Mouse (Mus musculus) telencephalon, adult 2 months (tissue): ENCODE measurements around the gene Kcnma1.

Experiments
- DNase-seq: peaks from one replicate; pipeline ENCODE4 v3.0.0-alpha.2; 2011; ENCODE audit warnings: low read depth, low spot score

Kcnma1 gene

GRCm38 (mm10) chr14:23357529-23358278, 656.6 kb downstream of the Kcnma1 start:
- DNase-seq: no peak

DNA sequence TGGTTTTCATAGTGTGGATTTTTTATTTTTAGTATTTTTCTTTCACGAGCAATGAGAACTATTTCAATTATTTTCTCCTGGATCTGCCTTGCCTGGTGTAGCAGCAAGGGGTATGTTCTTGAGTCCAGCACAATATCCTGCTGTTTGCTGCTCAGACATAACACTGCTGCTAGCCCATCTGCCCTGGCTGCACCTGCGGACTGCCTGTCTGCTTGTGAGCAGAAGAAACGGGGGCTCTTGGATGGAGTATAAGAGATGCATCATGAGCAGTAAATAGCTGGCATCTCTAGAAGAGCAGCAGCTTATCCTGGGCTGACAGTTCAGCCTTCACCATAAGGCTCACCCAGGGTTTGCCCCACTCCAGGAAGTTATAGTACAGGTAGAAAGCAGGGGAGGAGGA, 687.5 kb downstream of the Kcnma1 start:
- DNase-seq: no peak

- no peak for DNase-seq
These were observed 709.0 kb downstream of the Kcnma1 start for GRCm38 (mm10) chr14:23305288-23305687.

DNA sequence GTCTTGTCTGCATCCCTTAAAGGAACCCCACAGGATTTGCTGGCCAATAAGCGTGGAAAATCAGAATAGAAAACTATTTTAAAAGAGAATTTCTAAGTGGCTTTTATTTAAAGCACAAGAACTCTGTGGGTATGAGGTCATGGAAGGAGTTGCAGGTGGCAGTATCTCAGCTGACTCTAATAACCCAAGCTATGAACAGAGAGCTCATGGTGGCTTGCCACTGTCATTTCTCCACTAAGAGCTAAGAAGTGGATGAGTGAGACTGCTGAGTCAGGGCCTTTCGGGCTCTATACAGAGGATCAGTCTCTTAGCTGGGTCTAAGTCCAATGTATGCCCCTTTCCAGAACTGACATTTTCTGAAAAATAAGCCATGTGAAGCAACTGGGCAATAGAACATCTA, 713.8 kb downstream of the Kcnma1 start:
- DNase-seq: no peak

DNA sequence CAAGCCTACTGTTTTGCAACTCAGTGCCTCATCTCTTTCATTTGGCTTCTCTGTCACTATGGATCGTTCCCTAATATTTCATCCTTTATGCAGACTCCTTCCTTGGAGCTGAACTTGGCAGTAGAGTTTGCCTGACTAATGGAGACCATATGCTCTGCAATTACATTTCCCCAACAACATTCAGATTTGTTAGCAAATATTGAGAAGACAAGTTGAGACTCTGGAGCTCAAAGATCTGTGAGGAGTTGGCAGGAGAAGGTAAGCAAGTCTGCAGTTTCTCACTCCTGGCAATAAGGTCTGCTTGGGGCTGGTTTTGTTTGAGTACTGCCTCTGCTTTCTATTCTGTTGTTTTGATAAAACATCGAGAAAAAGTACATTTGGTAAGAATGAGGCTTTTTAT, 723.7 kb downstream of the Kcnma1 start:
- DNase-seq: no peak

- no peak for DNase-seq
These were observed 747.6 kb downstream of the Kcnma1 start for GRCm38 (mm10) chr14:23266554-23267309.

- no peak for DNase-seq
These were observed 761.1 kb downstream of the Kcnma1 start for GRCm38 (mm10) chr14:23253154-23253553.

DNA sequence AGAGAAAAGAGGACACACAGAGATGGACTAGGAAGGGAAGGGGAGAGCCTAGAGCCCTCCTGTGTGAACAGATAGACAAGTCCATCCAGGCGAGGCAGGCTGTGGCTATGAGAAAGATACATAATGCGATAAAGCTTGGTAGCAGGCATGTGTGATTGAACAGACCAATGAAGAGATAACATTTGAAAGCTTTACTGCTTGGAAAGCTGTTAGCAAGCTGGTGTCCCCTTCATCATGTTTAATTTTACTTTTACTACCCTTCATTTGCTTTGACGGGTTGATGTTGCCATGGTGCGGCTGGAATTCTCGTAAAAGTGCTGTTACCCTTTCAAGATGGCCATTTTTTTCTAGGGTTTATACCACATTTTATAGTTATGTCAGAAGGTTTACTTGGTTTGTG, 769.8 kb downstream of the Kcnma1 start:
- no peak for DNase-seq

DNA sequence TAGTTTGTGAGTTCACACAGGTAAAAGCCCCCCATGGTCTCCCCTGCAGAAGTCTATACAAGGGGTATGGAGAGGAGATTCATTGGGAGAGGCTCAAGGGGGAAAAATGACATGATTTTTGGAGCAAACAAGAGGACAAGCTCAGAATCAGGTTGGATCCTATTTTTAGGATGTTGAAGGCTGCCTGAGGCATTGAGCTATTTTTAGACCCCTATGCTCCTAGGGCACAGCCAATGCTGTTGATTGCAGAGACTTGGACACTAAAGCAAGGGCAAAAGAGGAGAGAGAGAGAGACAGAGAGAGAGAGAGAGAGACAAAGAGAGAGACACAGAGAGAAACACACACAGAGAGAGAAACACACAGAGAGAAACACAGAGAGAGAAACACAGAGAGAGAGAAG, 770.4 kb downstream of the Kcnma1 start:
- no peak for DNase-seq
